9 mouse cellular contexts compared by ENCODE assay signal in the genomic region with DNA sequence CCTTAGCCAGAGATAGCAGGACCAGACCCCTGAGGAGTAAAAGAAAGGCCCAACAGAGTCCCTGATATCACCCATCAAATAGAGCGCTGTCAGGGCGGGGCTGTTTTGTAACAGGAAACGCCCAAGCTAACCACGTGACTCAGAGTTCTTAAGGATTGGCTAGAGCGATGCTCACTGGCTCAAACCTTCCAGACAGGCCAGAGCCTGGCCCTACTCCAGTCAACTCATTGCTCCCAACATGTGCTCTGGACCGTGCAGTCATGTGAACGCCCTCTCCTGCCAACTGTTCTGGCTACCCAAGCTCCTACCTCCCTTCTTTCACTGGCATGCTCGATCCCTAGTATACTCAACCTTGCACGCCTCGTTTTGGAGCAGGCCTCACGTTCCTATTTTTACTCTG.
DNase-seq lines count a peak whose midpoint lies in the region; ATAC-seq lines count a peak whose summit lies in the region.
"Had no signal": no experiment of that assay in that cellular context is flagged by ENCODE, and none has a peak within 500 bp of the region (broad histone marks: within the 10 kb centered on the region; RNA-seq: fewer than 3 reads in every experiment).

No protein-coding gene starts in this region.

- no peaks in the 10 kb centered on the region for H3K27me3 ChIP-seq in hindbrain, embryonic 10.5 days (ENCODE audit: insufficient read depth, poor library complexity, severe bottlenecking)
- H3K27me3 ChIP-seq in hindbrain, embryonic 11.5 days (ENCODE audit: control insufficient read depth, insufficient read depth, low read length): no peaks in the 10 kb centered on the region
- no peaks in the 10 kb centered on the region for H3K27me3 ChIP-seq in intestine, embryonic 16.5 days (replicated peaks; ENCODE audit: control insufficient read depth, insufficient read depth, low read length)
- no peaks in the 10 kb centered on the region for H3K27me3 ChIP-seq in lung, embryonic 15.5 days
- H3K27me3 ChIP-seq: limb, embryonic 13.5 days had no signal

- H3K36me3 ChIP-seq in hindbrain, embryonic 10.5 days: no peaks in the 10 kb centered on the region
- no peaks in the 10 kb centered on the region for H3K36me3 ChIP-seq in hindbrain, embryonic 11.5 days (ENCODE audit: control insufficient read depth, insufficient read depth, low read length)
- no peaks in the 10 kb centered on the region for H3K36me3 ChIP-seq in intestine, embryonic 16.5 days (ENCODE audit: control insufficient read depth, insufficient read depth, low read length)
- no peaks in the 10 kb centered on the region for H3K36me3 ChIP-seq in lung, embryonic 15.5 days

- WGBS in hindbrain, embryonic 10.5 days: 93% methylated on average over 11 of the region's 11 CpGs
- WGBS in hindbrain, embryonic 11.5 days: 90% methylated on average over 11 of the region's 11 CpGs
- WGBS in intestine, embryonic 16.5 days: 87% methylated on average over 11 of the region's 11 CpGs
- 73% methylated on average over 11 of the region's 11 CpGs for whole genome bisulfite sequencing in lung, embryonic 15.5 days

- no peak overlapping the region for H3K9ac ChIP-seq in hindbrain, embryonic 11.5 days (ENCODE audit: low read depth, low read length)
- H3K9ac ChIP-seq in intestine, embryonic 16.5 days (ENCODE audit: low read depth, low read length): no peak overlapping the region
- H3K9ac ChIP-seq in lung, embryonic 15.5 days: no peak overlapping the region
- H3K9ac ChIP-seq: limb, embryonic 13.5 days had no signal

- peaks cover 52% of the 10 kb centered on the region for H3K4me1 ChIP-seq in hindbrain, embryonic 10.5 days (replicated peaks)
- H3K4me1 ChIP-seq in hindbrain, embryonic 11.5 days (replicated peaks; ENCODE audit: control insufficient read depth, insufficient read depth, low read length): no peaks in the 10 kb centered on the region; the same call in 1 of the 2 replicates
- H3K4me1 ChIP-seq in intestine, embryonic 16.5 days (ENCODE audit: control insufficient read depth, insufficient read depth, low read length): no peaks in the 10 kb centered on the region; the same call in 1 of the 2 replicates
- peaks cover 49% of the 10 kb centered on the region for H3K4me1 ChIP-seq in lung, embryonic 15.5 days

- no peak overlapping the region for H3K4me2 ChIP-seq in hindbrain, embryonic 11.5 days (replicated peaks; ENCODE audit: low read depth, low read length)
- no peak overlapping the region for H3K4me2 ChIP-seq in intestine, embryonic 16.5 days (ENCODE audit: low read depth, low read length)
- H3K4me2 ChIP-seq in lung, embryonic 15.5 days: no peak overlapping the region
- H3K4me2 ChIP-seq: limb, embryonic 13.5 days had no signal

- no peak for ATAC-seq in hindbrain, embryonic 11.5 days (ENCODE audit: low FRiP score)
- ATAC-seq in intestine, embryonic 16.5 days: peak; percentile 59
- ATAC-seq in lung, embryonic 15.5 days (ENCODE audit: borderline replicate concordance, extremely low read depth, low FRiP score, low TSS enrichment): 0 out of 2 replicates have a peak, but pooled peaks have one; percentile 17

- no peak for DNase-seq in hindbrain, embryonic 10.5 days (ENCODE audit: low spot score)
- no peak for DNase-seq in hindbrain, embryonic 11.5 days (ENCODE audit: low spot score)
- DNase-seq in CD4-positive helper T cell, adult 2 months (ENCODE audit: low read depth, low spot score): peak; percentile 27
- peak; percentile 87 for DNase-seq in c-Kit-negative CD71-positive TER-119-positive erythroid progenitor cells, embryonic 14.5 days (ENCODE audit: low read depth, low spot score)
- peak; percentile 82 to 89 for DNase-seq in gastrocnemius, adult 8-10 months (ENCODE audit: low spot score in 2 of 2)
- DNase-seq in yolk sac, embryonic 10.5 days (ENCODE audit: low spot score): no peak

- no peak overlapping the region for H3K4me3 ChIP-seq in hindbrain, embryonic 10.5 days
- no peak overlapping the region for H3K4me3 ChIP-seq in hindbrain, embryonic 11.5 days (ENCODE audit: low read depth, low read length)
- H3K4me3 ChIP-seq in intestine, embryonic 16.5 days (ENCODE audit: low read length): no peak overlapping the region
- no peak overlapping the region for H3K4me3 ChIP-seq in lung, embryonic 15.5 days
- H3K4me3 ChIP-seq: limb, embryonic 13.5 days had no signal

- no peaks in the 10 kb centered on the region for H3K9me3 ChIP-seq in hindbrain, embryonic 10.5 days
- no peaks in the 10 kb centered on the region for H3K9me3 ChIP-seq in hindbrain, embryonic 11.5 days (ENCODE audit: control insufficient read depth, low read length)
- H3K9me3 ChIP-seq in intestine, embryonic 16.5 days (ENCODE audit: control insufficient read depth, low read length): no peaks in the 10 kb centered on the region
- H3K9me3 ChIP-seq in lung, embryonic 15.5 days: no peaks in the 10 kb centered on the region
- H3K9me3 ChIP-seq: limb, embryonic 13.5 days had no signal

- peak overlapping the region; percentile 5; the same call in 1 of the 2 replicates for H3K27ac ChIP-seq in hindbrain, embryonic 10.5 days
- H3K27ac ChIP-seq in hindbrain, embryonic 11.5 days (ENCODE audit: low read depth, low read length): no peak overlapping the region
- H3K27ac ChIP-seq in intestine, embryonic 16.5 days (ENCODE audit: low read length): no peak overlapping the region
- H3K27ac ChIP-seq in lung, embryonic 15.5 days: peak overlapping the region; percentile 90
- H3K27ac ChIP-seq: limb, embryonic 13.5 days had no signal

Comparison
In these comparisons a context has a peak if more than half of its experiments do, and no peak if none do; other contexts are left out.
1. H3K27ac ChIP-seq: peak in hindbrain, embryonic 10.5 days (single experiment) and lung, embryonic 15.5 days (single experiment); none in hindbrain, embryonic 11.5 days (single experiment) and intestine, embryonic 16.5 days (single experiment).
2. DNase-seq: peak in CD4-positive helper T cell, adult 2 months (single experiment), c-Kit-negative CD71-positive TER-119-positive erythroid progenitor cells, embryonic 14.5 days (single experiment) and gastrocnemius, adult 8-10 months (2 of 2); none in hindbrain, embryonic 10.5 days (single experiment), hindbrain, embryonic 11.5 days (single experiment) and yolk sac, embryonic 10.5 days (single experiment).